Mouse (Mus musculus): ENCODE data around the gene Rmnd5a. TPM values are rescaled to one million over a fixed set of nuclear protein-coding genes. Genes with fewer than 3 reads are reported as not detected.
A peak's percentile ranks its signal among the peaks of the same experiment; 100 is the strongest.
"Not testable (repeated sequence)": the region's sequence is repeated elsewhere in the genome, so short reads cannot be mapped to it uniquely, and the experiment has no call there.

Rmnd5a gene
- polyA plus RNA-seq, 1 experiment, result 40.3 TPM

- no peak overlapping the region for H3K27ac ChIP-seq (ENCODE audit: insufficient read depth, low read depth, low read length)
- TF ChIP-seq POLR2A (IDR thresholded peaks at IDR 0.05; ENCODE audit: low read depth, low read length), result no peak
- TF ChIP-seq CTCF (conservative IDR thresholded peaks at IDR 0.05; ENCODE audit: insufficient read depth, insufficient read length, low read depth, low read length), result no peak
- no peaks in the 10 kb centered on the region for H3K36me3 ChIP-seq (ENCODE audit: control insufficient read depth, insufficient read depth, low read length)
- no peaks in the 10 kb centered on the region for H3K4me1 ChIP-seq (ENCODE audit: control insufficient read depth, insufficient read depth, low read length)
- DNase-seq, result peak; percentile 13
- H3K4me3 ChIP-seq (ENCODE audit: insufficient read depth, low read depth, low read length), result no peak overlapping the region
- 57% methylated on average over 8 of the region's 8 CpGs for WGBS
- H3K27me3 ChIP-seq (replicated peaks; ENCODE audit: control insufficient read depth, insufficient read depth, low read length), result no peaks in the 10 kb centered on the region
Observed at GRCm38 (mm10) chr6:71457956-71458608, 17.6 kb upstream of the Rmnd5a start.

GRCm38 (mm10) chr6:71453983-71454739, 13.7 kb upstream of the Rmnd5a start:
- H3K27ac ChIP-seq (ENCODE audit: insufficient read depth, low read depth, low read length); DNase-seq; H3K4me1 ChIP-seq (ENCODE audit: control insufficient read depth, insufficient read depth, low read length); H3K36me3 ChIP-seq (ENCODE audit: control insufficient read depth, insufficient read depth, low read length); H3K4me3 ChIP-seq (ENCODE audit: insufficient read depth, low read depth, low read length); H3K27me3 ChIP-seq (replicated peaks; ENCODE audit: control insufficient read depth, insufficient read depth, low read length): not testable (repeated sequence)

- TF ChIP-seq CTCF (conservative IDR thresholded peaks at IDR 0.05; ENCODE audit: insufficient read depth, insufficient read length, low read depth, low read length) (no peak), POLR2A (IDR thresholded peaks at IDR 0.05; ENCODE audit: low read depth, low read length) (no peak)
- no peaks in the 10 kb centered on the region for H3K4me1 ChIP-seq (ENCODE audit: control insufficient read depth, insufficient read depth, low read length)
- WGBS, result 91% methylated on average over 2 of the region's 2 CpGs
- no peak overlapping the region for H3K27ac ChIP-seq (ENCODE audit: insufficient read depth, low read depth, low read length)
- no peaks in the 10 kb centered on the region for H3K27me3 ChIP-seq (replicated peaks; ENCODE audit: control insufficient read depth, insufficient read depth, low read length)
- H3K4me3 ChIP-seq (ENCODE audit: insufficient read depth, low read depth, low read length), result no peak overlapping the region
- H3K36me3 ChIP-seq (ENCODE audit: control insufficient read depth, insufficient read depth, low read length), result no peaks in the 10 kb centered on the region
- DNase-seq, result no peak
Observed at GRCm38 (mm10) chr6:71452792-71453191, 12.4 kb upstream of the Rmnd5a start.

GRCm38 (mm10) chr6:71445560-71445959, 5.1 kb upstream of the Rmnd5a start:
- Histone ChIP-seq H3K27me3 (replicated peaks; ENCODE audit: control insufficient read depth, insufficient read depth, low read length) (no peaks in the 10 kb centered on the region), H3K27ac (ENCODE audit: insufficient read depth, low read depth, low read length) (no peak overlapping the region), H3K4me3 (ENCODE audit: insufficient read depth, low read depth, low read length) (no peak overlapping the region), H3K4me1 (ENCODE audit: control insufficient read depth, insufficient read depth, low read length) (peaks cover 4% of the 10 kb centered on the region; the same call in 1 of the 2 replicates), H3K36me3 (ENCODE audit: control insufficient read depth, insufficient read depth, low read length) (no peaks in the 10 kb centered on the region)
- no peak for DNase-seq
- TF ChIP-seq CTCF (conservative IDR thresholded peaks at IDR 0.05; ENCODE audit: insufficient read depth, insufficient read length, low read depth, low read length) (no peak), POLR2A (IDR thresholded peaks at IDR 0.05; ENCODE audit: low read depth, low read length) (no peak)
- 90% methylated on average over 6 of the region's 6 CpGs for WGBS

- H3K4me3 ChIP-seq (ENCODE audit: insufficient read depth, low read depth, low read length), result no peak overlapping the region
Observed at GRCm38 (mm10) chr6:71444756-71445155, 4.3 kb upstream of the Rmnd5a start.

GRCm38 (mm10) chr6:71442130-71442529, 1.7 kb upstream of the Rmnd5a start:
- H3K36me3 ChIP-seq (ENCODE audit: control insufficient read depth, insufficient read depth, low read length), result no peaks in the 10 kb centered on the region
- WGBS, result 93% methylated on average over 2 of the region's 3 CpGs
- H3K4me3 ChIP-seq (ENCODE audit: insufficient read depth, low read depth, low read length), result no peak overlapping the region
- H3K4me1 ChIP-seq (ENCODE audit: control insufficient read depth, insufficient read depth, low read length), result peaks cover 9% of the 10 kb centered on the region
- TF ChIP-seq POLR2A (IDR thresholded peaks at IDR 0.05; ENCODE audit: low read depth, low read length), result no peak
- TF ChIP-seq CTCF (conservative IDR thresholded peaks at IDR 0.05; ENCODE audit: insufficient read depth, insufficient read length, low read depth, low read length), result no peak
- no peak overlapping the region for H3K27ac ChIP-seq (ENCODE audit: insufficient read depth, low read depth, low read length)
- DNase-seq, result no peak
- no peaks in the 10 kb centered on the region for H3K27me3 ChIP-seq (replicated peaks; ENCODE audit: control insufficient read depth, insufficient read depth, low read length)

More at GRCm38 (mm10) chr6:71444756-71445155, 4.3 kb upstream of the Rmnd5a start:
- no peaks in the 10 kb centered on the region for H3K27me3 ChIP-seq (replicated peaks; ENCODE audit: control insufficient read depth, insufficient read depth, low read length)
- 44% methylated on average over 1 of the region's 1 CpGs for WGBS
- no peak for DNase-seq
- TF ChIP-seq POLR2A (IDR thresholded peaks at IDR 0.05; ENCODE audit: low read depth, low read length) (no peak), CTCF (conservative IDR thresholded peaks at IDR 0.05; ENCODE audit: insufficient read depth, insufficient read length, low read depth, low read length) (no peak)
- no peaks in the 10 kb centered on the region for H3K36me3 ChIP-seq (ENCODE audit: control insufficient read depth, insufficient read depth, low read length)
- H3K4me1 ChIP-seq (ENCODE audit: control insufficient read depth, insufficient read depth, low read length), result peaks cover 4% of the 10 kb centered on the region; the same call in 1 of the 2 replicates
- no peak overlapping the region for H3K27ac ChIP-seq (ENCODE audit: insufficient read depth, low read depth, low read length)

GRCm38 (mm10) chr6:71441251-71441580, 779 bp upstream of the Rmnd5a start:
- TF ChIP-seq POLR2A (IDR thresholded peaks at IDR 0.05; ENCODE audit: low read depth, low read length) (no peak), CTCF (conservative IDR thresholded peaks at IDR 0.05; ENCODE audit: insufficient read depth, insufficient read length, low read depth, low read length) (no peak)
- no peaks in the 10 kb centered on the region for H3K36me3 ChIP-seq (ENCODE audit: control insufficient read depth, insufficient read depth, low read length)
- peak overlapping the region; percentile 100 for H3K27ac ChIP-seq (ENCODE audit: insufficient read depth, low read depth, low read length)
- H3K4me1 ChIP-seq (ENCODE audit: control insufficient read depth, insufficient read depth, low read length), result peaks cover 15% of the 10 kb centered on the region
- H3K4me3 ChIP-seq (ENCODE audit: insufficient read depth, low read depth, low read length), result peak overlapping the region; percentile 97
- no peaks in the 10 kb centered on the region for H3K27me3 ChIP-seq (replicated peaks; ENCODE audit: control insufficient read depth, insufficient read depth, low read length)
- 4% methylated on average over 12 of the region's 12 CpGs for WGBS
- DNase-seq, result no peak

Data from kidney, adult 2 months (tissue).